Mouse (Mus musculus) macrophage (primary cell): ENCODE data around the gene Gpr182. TPM values are rescaled to one million over a fixed set of nuclear protein-coding genes. Genes with fewer than 3 reads are reported as not detected.
A peak's percentile ranks its signal among the peaks of the same experiment; 100 is the strongest.

ENCODE experiments used
- H3K27ac ChIP-seq: fragments of 350-480 bp; formaldehyde crosslinking; 2 replicates; pipeline ENCODE4 v1.9.0; 2021
- H3K36me3 ChIP-seq: fragments of 350-480 bp; formaldehyde crosslinking; 2 replicates; pipeline ENCODE4 v1.9.0; 2021; ENCODE audit errors: inconsistent target
- H3K4me3 ChIP-seq: fragments of 350-480 bp; formaldehyde crosslinking; 2 replicates; pipeline ENCODE4 v1.9.0; 2021; ENCODE audit errors: inconsistent target
- H3K79me2 ChIP-seq: fragments of 350-480 bp; formaldehyde crosslinking; 2 replicates; pipeline ENCODE4 v1.9.0; 2021; ENCODE audit errors: inconsistent target
- WGBS: methylation state at CpG from one replicate; pipeline ENCODE4 v1.1.7; 2026; ENCODE audit warnings: inconsistent platforms; ENCODE audit not compliant: missing documents; 5-methylcytosine and 5-hydroxymethylcytosine counted together
- polyA plus RNA-seq: library from polyadenylated mRNA; stranded (reverse); fragments of 250-400 nt; gene quantifications from 3 replicates; pipeline ENCODE4 v1.2.4, GENCODE M21; 2018; ENCODE audit warnings: inconsistent platforms

Gene Gpr182
- polyA plus RNA-seq, 1 experiment from 2014 or later, result 0.03 TPM

GRCm38 (mm10) chr10:127750136-127750777 lies 1.3 kb downstream of the Gpr182 start:
- H3K79me2 ChIP-seq, result no peaks in the 10 kb centered on the region
- no peak overlapping the region for H3K4me3 ChIP-seq
- H3K27ac ChIP-seq, result no peak overlapping the region
- WGBS, result 90% methylated on average over 24 of the region's 24 CpGs
- H3K36me3 ChIP-seq, result 0 out of 2 replicates have a peak, but pooled peaks cover 6% of the 10 kb centered on the region

DNA sequence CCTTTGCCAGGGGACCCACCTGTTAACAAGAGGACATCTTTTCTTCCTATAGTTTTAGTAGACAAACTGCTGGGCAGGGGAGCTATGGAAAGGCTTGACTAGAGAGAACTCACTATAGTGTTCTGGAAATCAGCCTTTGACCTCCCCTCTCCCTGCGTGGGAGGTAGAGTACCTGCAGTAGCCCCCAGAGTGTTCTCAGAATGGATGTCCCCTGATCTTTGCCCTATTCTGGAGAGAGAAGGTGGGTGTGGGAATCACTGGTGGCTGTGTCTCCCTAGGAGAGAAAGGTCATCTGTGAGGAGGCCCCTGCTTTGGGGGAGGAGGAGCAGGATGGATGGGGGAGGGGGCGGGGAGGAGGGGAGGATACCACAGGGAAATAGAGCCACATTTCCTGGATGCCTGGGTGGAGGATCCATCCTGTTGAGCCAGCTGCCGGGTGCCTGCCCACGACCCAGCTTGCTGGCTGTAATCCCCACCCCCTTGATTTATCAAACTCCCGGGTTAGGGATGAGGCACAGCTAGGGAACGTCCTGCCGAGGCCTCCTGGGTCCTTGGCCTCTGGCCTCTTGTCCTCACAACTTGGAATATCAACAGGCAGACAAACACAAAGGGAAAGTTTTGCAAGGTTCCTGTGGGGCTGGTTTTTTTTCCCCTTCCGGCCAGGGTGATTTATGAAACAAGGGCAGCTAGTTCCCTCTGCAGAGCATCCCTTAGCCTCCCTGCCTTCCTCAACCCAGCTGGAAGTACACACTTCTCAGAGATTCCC lies 2.5 kb downstream of the Gpr182 start:
- Histone ChIP-seq H3K79me2 (peaks cover 3% of the 10 kb centered on the region; the same call in 1 of the 2 replicates), H3K27ac (no peak overlapping the region), H3K4me3 (no peak overlapping the region), H3K36me3 (peaks cover 14% of the 10 kb centered on the region; the same call in 1 of the 2 replicates)
- WGBS, result 41% methylated on average over 8 of the region's 8 CpGs

- 93% methylated on average over 8 of the region's 8 CpGs for WGBS
- peaks cover 32% of the 10 kb centered on the region for H3K36me3 ChIP-seq
- no peak overlapping the region for H3K4me3 ChIP-seq
- H3K79me2 ChIP-seq, result peaks cover 20% of the 10 kb centered on the region; the same call in 1 of the 2 replicates
- no peak overlapping the region for H3K27ac ChIP-seq
These were observed 4.3 kb downstream of the Gpr182 start for GRCm38 (mm10) chr10:127747254-127747653.

GRCm38 (mm10) chr10:127745886-127746285 lies 5.6 kb downstream of the Gpr182 start:
- H3K4me3 ChIP-seq, result no peak overlapping the region
- peaks cover 32% of the 10 kb centered on the region; the same call in 1 of the 2 replicates for H3K79me2 ChIP-seq
- no peak overlapping the region for H3K27ac ChIP-seq
- 52% methylated on average over 4 of the region's 5 CpGs for WGBS
- peaks cover 40% of the 10 kb centered on the region for H3K36me3 ChIP-seq

- Histone ChIP-seq H3K27ac (no peak overlapping the region), H3K36me3 (peaks cover 40% of the 10 kb centered on the region), H3K79me2 (peaks cover 42% of the 10 kb centered on the region; the same call in 1 of the 2 replicates), H3K4me3 (no peak overlapping the region)
- WGBS, result 92% methylated on average over 5 of the region's 5 CpGs
These were observed 6.9 kb downstream of the Gpr182 start for GRCm38 (mm10) chr10:127744661-127745060.

DNA sequence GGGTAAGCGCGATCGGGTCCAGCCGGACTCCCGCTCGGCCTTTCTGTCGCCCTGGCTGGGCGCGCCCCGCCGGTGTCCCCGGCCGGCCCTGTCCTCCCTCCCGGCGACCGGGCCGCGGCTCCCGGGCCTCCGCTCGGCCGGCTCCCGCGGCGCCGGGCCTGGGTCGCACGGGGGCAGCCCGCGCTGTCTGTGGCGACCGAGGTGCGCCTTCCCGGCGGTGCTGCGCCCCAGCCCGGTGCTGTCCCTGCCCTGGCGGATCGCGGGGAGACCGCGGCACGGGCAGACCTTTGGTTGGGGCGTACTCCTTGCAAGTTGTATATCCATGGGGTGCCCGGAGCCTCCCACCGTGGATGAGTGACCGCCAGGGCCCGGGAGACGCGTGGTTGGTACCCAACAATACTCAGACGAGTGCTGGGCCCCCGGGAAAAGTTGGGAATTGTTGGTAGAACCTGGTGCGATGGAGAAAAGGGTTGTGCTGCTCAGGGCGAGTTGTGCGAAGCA lies 11.8 kb downstream of the Gpr182 start:
- Histone ChIP-seq H3K4me3 (peak overlapping the region; percentile 54), H3K79me2 (peaks cover 42% of the 10 kb centered on the region; the same call in 1 of the 2 replicates), H3K36me3 (peaks cover 33% of the 10 kb centered on the region), H3K27ac (no peak overlapping the region)
- WGBS, result under 1% methylated on average over 46 of the region's 55 CpGs

DNA sequence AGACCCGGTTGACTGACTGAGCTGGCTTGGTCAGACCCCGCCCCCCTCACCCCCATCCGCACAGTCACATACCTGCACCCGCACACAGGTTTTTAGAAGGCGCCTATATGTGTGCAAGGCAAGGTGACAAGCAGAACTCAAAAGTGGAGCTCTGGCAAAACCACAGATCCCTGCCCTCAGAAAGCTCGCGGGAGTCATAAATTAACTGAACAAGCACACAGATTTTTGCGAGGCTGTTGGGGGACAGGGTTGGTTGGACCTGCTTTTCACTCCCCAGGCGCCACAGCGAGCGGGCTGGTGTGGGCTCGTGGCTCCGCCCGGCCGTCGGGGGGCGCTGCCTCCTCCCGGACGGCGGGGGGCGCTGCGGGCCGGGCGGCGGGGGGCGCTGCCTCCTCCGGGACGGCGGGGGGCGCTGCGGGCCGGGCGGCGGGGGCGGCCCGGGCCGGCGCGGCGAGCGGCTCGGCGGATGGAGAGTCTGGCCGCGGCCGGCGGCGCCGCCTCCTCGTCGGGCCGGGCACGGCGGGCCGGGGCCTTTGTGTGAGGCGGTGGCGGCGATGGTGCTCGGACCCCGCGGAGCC lies 12.4 kb downstream of the Gpr182 start, which contains the start of gene Zbtb39:
Zbtb39 (plus strand) TSS at position 456 of the 578 bp plus-strand sequence.
- WGBS, result under 1% methylated on average over 51 of the region's 61 CpGs
- Histone ChIP-seq H3K4me3 (peak within 1 kb of the TSS; percentile 54), H3K79me2 (peaks cover 40% of the 10 kb centered on the region; the same call in 1 of the 2 replicates), H3K36me3 (peaks cover 27% of the 10 kb centered on the region), H3K27ac (no peak within 1 kb of the TSS)

GRCm38 (mm10) chr10:127738151-127738882 lies 13.2 kb downstream of the Gpr182 start:
- H3K79me2 ChIP-seq, result peaks cover 31% of the 10 kb centered on the region; the same call in 1 of the 2 replicates
- H3K27ac ChIP-seq, result no peak overlapping the region
- H3K36me3 ChIP-seq, result peaks cover 19% of the 10 kb centered on the region; the same call in 1 of the 2 replicates
- 42% methylated on average over 13 of the region's 13 CpGs for WGBS
- peak overlapping the region; percentile 40 for H3K4me3 ChIP-seq

DNA sequence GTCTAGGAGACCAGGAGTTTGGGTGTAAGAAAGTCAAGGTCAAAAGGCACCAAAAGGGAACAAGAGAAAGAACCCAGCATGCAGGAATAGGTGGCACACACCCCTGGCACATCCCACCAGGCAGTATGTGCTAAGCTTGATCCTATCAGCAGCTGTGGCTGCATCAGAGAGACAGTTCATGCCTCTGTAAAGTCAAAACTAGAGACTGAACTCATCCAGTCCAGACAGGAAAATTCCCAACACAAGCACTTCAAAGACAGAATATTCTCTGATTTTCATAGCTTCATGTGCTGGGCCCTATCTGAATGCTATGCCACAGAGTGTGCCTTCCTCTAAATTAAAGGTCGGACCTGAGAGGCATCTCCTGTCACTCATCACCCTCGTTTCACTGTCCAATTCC lies 14.0 kb downstream of the Gpr182 start:
- Histone ChIP-seq H3K79me2 (peaks cover 24% of the 10 kb centered on the region; the same call in 1 of the 2 replicates), H3K36me3 (peaks cover 11% of the 10 kb centered on the region; the same call in 1 of the 2 replicates), H3K4me3 (no peak overlapping the region), H3K27ac (peak overlapping the region; percentile 42)
- 54% methylated on average over 2 of the region's 2 CpGs for WGBS

- WGBS, result 6% methylated on average over 4 of the region's 4 CpGs
- peaks cover 20% of the 10 kb centered on the region; the same call in 1 of the 2 replicates for H3K79me2 ChIP-seq
- H3K27ac ChIP-seq, result peak overlapping the region; percentile 42
- peaks cover 5% of the 10 kb centered on the region; the same call in 1 of the 2 replicates for H3K36me3 ChIP-seq
- no peak overlapping the region for H3K4me3 ChIP-seq
These were observed 14.6 kb downstream of the Gpr182 start for GRCm38 (mm10) chr10:127736916-127737315.

DNA sequence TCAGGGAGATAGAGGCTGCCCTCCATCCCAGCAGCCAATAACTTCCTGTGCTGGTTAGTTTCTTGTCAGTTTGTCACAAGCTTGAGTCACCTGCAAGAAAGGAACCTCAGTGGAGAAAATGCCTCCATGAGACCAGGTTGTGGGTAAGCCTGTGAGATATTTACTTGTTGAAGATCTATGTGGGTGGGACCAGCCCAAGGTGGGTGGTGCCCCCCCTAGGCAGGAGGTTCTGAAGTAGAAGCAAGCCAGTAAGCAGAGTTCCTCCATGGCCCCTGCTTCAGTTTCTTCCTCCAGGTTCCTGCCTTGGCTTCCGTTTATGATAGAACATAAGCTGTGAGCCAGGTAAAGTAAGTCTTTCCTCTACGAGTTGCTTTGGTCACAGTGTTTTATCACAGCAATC lies 15.3 kb downstream of the Gpr182 start:
- Histone ChIP-seq H3K79me2 (peaks cover 13% of the 10 kb centered on the region; the same call in 1 of the 2 replicates), H3K27ac (no peak overlapping the region), H3K36me3 (no peaks in the 10 kb centered on the region), H3K4me3 (no peak overlapping the region)
- 28% methylated on average over 2 of the region's 2 CpGs for WGBS

DNA sequence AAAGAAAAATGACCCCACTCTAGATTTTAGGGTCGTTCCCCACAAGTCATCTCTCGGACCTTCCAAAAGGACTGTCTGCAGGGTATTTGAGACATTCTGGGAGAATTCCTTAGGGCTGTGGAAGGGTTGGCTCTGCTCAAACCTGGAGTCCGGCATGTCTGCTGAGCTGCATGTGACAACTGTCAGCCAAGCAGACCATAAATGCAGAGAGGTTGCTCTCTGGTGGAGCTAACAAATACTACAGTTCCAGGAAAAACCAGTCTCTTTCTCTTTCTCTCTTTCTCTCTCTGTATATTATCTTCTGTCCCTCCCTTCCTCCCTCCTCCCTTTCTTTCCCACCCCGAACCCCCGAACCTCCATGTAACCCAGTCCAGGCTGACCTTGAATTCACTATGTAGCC lies 17.1 kb downstream of the Gpr182 start:
- Histone ChIP-seq H3K27ac (no peak overlapping the region), H3K36me3 (no peaks in the 10 kb centered on the region), H3K79me2 (no peaks in the 10 kb centered on the region), H3K4me3 (no peak overlapping the region)
- WGBS, result 75% methylated on average over 5 of the region's 5 CpGs

DNA sequence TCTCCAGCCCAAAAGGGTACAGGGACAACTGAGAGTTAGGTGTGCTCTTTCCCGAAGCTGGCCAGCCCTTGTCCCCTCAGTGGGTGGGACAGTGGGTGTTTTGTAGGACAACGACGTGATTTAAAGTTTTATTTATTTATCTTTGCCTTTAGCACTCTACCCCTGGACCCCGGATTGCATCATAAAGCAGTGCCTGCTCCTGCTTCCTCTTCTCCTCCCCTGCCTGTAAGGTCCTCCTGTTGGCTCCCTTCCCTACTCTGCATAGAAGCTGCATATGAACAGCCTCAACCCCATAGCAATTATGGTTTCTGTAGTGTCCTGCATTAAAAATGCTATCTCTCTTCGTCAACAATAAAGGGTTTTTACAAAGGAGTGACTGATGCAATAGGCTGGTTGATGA lies 20.1 kb downstream of the Gpr182 start:
- H3K36me3 ChIP-seq, result no peaks in the 10 kb centered on the region
- 23% methylated on average over 5 of the region's 5 CpGs for WGBS
- H3K79me2 ChIP-seq, result no peaks in the 10 kb centered on the region
- no peak overlapping the region for H3K4me3 ChIP-seq
- H3K27ac ChIP-seq, result no peak overlapping the region

DNA sequence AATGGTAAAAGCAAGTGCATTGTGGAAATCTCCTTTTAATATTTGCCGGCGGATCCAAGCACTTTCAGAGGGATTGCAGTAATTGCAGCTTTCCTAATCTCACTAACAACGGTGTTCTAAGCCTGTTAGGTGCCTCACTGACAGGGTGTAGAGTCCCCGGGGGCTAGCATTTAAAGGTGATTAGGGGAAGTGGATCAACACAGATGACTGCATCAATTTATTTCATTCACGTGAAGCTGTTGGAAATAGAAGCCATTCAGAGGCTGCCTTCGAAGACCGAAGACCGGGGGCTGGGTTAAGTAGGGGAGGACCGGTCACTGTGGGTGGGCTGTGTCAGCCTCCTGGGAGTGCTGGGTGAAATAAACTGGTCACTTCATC lies 20.6 kb downstream of the Gpr182 start:
- H3K79me2 ChIP-seq, result no peaks in the 10 kb centered on the region
- WGBS, result 68% methylated on average over 9 of the region's 9 CpGs
- H3K4me3 ChIP-seq, result no peak overlapping the region
- no peaks in the 10 kb centered on the region for H3K36me3 ChIP-seq
- H3K27ac ChIP-seq, result no peak overlapping the region
